Mouse (Mus musculus): ENCODE data around the gene Prodh2. TPM values are rescaled to one million over a fixed set of nuclear protein-coding genes. Genes with fewer than 3 reads are reported as not detected.

Gene Prodh2
- polyA plus RNA-seq (2015; fragmentation: Nextera tagmentation; extraction: Ambion mirVana) = 0.32 TPM in 1 of 2 replicates, not detected in the other

GRCm38 (mm10) chr7:30493401-30493931 is at the start of gene Prodh2:
Gene Prodh2, plus strand, starts transcription at chr7:30493622.
- no peak within 1 kb of the TSS for H3K27ac ChIP-seq
- no peak within 1 kb of the TSS for H3K9ac ChIP-seq
- no peak for ATAC-seq (ENCODE audit: low FRiP score, low read depth)
- no peak within 1 kb of the TSS for H3K4me3 ChIP-seq
- peaks cover 18% of the 10 kb centered on the region for H3K27me3 ChIP-seq
- H3K36me3 ChIP-seq = no peaks in the 10 kb centered on the region
- no peaks in the 10 kb centered on the region for H3K4me1 ChIP-seq
- no peaks in the 10 kb centered on the region for H3K9me3 ChIP-seq
- 63% methylated on average over 11 of the region's 11 CpGs for WGBS
- no peak within 1 kb of the TSS for H3K4me2 ChIP-seq (replicated peaks)

DNA sequence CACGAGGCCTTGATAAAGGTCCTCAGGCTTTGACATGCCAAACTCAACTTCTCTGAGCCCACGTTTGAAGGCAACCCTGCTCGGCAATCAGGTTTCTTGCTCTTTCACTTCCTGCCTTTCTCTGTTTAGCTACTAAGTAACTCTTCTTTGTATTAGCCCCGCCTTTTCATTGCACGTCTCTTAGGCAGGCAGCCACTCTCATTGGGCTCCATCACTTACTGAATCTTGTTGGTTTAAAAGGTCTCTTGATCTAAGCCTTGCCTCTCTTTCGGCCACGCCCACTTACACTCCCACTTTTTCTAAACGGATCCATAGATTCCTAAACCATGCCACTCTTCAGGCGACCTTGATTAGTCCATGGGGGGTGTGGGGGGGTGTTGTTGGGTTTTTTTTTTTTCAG is 49.7 kb upstream of the Prodh2 start:
- H3K4me3 ChIP-seq = peak overlapping the region; percentile 72

DNA sequence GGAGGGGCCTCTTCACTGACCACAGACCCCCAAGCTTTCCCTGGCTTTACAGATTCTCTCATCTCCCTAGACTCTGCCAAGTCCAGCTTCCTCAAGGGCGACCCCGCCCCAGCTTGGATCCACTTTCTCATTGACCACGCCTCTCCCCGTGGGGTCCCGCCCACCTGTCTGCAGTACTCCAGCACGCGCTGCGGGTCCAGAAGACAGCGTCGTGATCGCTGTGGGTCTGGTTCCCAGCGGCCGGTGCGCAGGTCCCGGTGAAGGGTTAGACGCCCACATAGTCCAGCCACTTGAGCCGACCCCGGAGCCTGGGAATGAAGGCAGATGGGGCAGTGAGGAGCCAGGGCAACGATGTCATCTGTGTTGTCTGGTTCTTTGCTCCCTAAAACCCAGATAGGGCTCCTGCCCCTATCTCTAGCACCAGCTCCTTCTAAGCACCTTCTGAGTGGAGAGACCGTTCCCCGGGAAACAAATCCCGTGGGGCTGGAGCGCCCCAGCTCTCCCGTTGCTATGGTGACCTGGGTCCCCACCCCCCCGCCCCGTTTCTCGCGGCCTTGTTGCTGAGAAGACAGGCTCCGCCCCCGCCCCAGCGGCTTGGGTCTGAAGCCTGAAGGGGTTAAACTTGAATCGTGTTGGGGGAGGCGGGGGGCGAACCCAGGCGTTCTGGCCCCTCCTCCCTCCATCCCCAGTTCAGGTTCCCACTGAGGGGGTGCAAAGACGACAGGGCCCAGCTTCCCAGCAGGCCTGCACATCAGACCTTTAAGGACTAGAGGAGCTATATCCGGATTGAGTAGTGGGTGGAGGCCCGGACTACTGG is 49.1 kb upstream of the Prodh2 start:
- peaks cover 19% of the 10 kb centered on the region for H3K36me3 ChIP-seq
- peaks cover 19% of the 10 kb centered on the region for H3K4me1 ChIP-seq
- H3K9ac ChIP-seq = peak overlapping the region; percentile 78
- no peaks in the 10 kb centered on the region for H3K9me3 ChIP-seq
- peaks cover 67% of the 10 kb centered on the region for H3K27me3 ChIP-seq
- H3K27ac ChIP-seq = peak overlapping the region; percentile 3; the same call in 1 of the 2 replicates
- peak overlapping the region; percentile 81 for H3K4me2 ChIP-seq (replicated peaks)
- peak overlapping the region; percentile 72 for H3K4me3 ChIP-seq
- WGBS = under 1% methylated on average over 38 of the region's 38 CpGs
- ATAC-seq (ENCODE audit: low FRiP score, low read depth) = peak; percentile 29; the same call in 1 of the 2 replicates

More for the DNA sequence above, 49.7 kb upstream of the Prodh2 start:
- Histone ChIP-seq H3K4me2 (replicated peaks) (peak overlapping the region; percentile 81), H3K4me1 (peaks cover 19% of the 10 kb centered on the region), H3K9ac (no peak overlapping the region), H3K9me3 (no peaks in the 10 kb centered on the region), H3K27ac (no peak overlapping the region), H3K36me3 (peaks cover 25% of the 10 kb centered on the region), H3K27me3 (peaks cover 72% of the 10 kb centered on the region)
- WGBS = 25% methylated on average over 9 of the region's 9 CpGs
- ATAC-seq (ENCODE audit: low FRiP score, low read depth) = no peak

DNA sequence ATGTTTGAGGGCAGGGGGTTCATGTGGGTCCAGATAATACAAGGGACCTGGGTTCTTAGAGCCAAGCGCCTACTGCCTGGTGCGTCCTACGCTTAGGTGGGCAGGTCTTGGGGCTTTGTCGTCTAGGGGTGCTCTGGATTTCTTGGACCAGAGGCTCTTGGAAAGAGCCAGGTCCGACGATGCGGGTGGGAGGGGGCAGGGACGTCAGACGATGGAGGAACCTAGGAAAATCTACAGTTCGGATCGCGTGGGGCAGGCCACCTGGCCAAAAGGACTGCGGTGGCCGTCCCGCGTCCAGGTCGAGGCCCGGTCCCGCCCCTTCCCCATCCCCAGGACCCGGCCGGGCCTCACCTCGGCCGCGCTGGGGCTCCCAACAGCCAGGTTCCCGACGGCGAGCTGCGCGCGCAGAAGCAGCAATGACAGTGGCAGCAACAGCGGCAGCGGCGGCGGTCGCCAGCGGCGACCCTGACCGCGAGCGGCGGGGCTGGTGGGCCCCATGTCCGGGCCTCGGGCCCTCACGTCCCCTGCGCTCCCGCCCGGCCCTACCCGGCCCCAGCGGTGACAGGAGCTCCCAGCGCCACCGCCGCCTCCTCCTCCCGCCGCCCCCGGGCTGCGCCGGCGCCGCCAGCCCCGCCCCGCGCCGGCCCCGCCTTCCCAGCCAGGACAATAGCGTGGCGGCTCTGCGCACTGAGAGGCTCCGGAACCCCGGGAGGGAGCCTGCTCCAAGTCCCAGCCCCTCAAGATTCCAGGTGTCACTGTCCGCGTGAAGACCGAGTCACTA is 48.3 kb upstream of the Prodh2 start, which contains the start of gene Aplp1:
Gene Aplp1 (minus strand): TSS at position 565 of the 781 bp plus-strand sequence.
- whole genome bisulfite sequencing = under 1% methylated on average over 56 of the region's 72 CpGs
- H3K4me3 ChIP-seq = peak within 1 kb of the TSS; percentile 72
- H3K27me3 ChIP-seq = peaks cover 63% of the 10 kb centered on the region
- peak; percentile 81 for ATAC-seq (ENCODE audit: low FRiP score, low read depth)
- peak within 1 kb of the TSS; percentile 3; the same call in 1 of the 2 replicates for H3K27ac ChIP-seq
- H3K36me3 ChIP-seq = peaks cover 19% of the 10 kb centered on the region
- no peaks in the 10 kb centered on the region for H3K9me3 ChIP-seq
- H3K9ac ChIP-seq = peak within 1 kb of the TSS; percentile 78
- peak within 1 kb of the TSS; percentile 81 for H3K4me2 ChIP-seq (replicated peaks)
- peaks cover 19% of the 10 kb centered on the region for H3K4me1 ChIP-seq

- WGBS = 74% methylated on average over 7 of the region's 7 CpGs
- Histone ChIP-seq H3K27ac (no peak overlapping the region), H3K9me3 (no peaks in the 10 kb centered on the region), H3K27me3 (peaks cover 76% of the 10 kb centered on the region), H3K9ac (no peak overlapping the region), H3K4me1 (peaks cover 5% of the 10 kb centered on the region), H3K4me3 (no peak overlapping the region), H3K4me2 (replicated peaks) (no peak overlapping the region), H3K36me3 (no peaks in the 10 kb centered on the region)
- no peak for ATAC-seq (ENCODE audit: low FRiP score, low read depth)
Measured at GRCm38 (mm10) chr7:30450241-30450640, 43.2 kb upstream of the Prodh2 start.

DNA sequence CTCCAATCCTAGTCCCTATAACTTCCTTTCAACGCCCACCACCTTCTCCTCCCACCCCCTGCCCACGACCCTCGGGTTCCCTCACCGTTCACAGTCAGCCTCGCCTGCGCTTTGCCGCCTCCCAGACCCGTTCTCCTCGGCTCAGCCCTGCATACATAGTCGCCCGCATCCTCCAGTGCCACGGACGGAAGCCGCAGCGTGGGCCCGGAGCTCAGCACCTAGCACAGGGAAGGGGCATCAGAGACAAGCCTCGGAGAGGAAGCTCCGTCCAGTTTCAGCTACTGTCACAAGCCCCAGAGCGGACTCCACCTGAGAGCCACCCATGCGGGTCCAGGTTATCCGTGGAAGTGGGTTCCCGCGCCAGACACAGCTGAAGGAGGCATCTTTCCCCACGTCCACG is 40.1 kb upstream of the Prodh2 start:
- Histone ChIP-seq H3K36me3 (no peaks in the 10 kb centered on the region), H3K27ac (no peak overlapping the region), H3K27me3 (peaks cover 85% of the 10 kb centered on the region), H3K4me3 (no peak overlapping the region), H3K4me2 (replicated peaks) (no peak overlapping the region), H3K9me3 (no peaks in the 10 kb centered on the region), H3K9ac (no peak overlapping the region), H3K4me1 (peaks cover 17% of the 10 kb centered on the region)
- 15% methylated on average over 25 of the region's 25 CpGs for WGBS
- no peak for ATAC-seq (ENCODE audit: low FRiP score, low read depth)

- peaks cover 89% of the 10 kb centered on the region for H3K27me3 ChIP-seq
- H3K36me3 ChIP-seq = no peaks in the 10 kb centered on the region
- WGBS = 2% methylated on average over 25 of the region's 25 CpGs
- peak overlapping the region; percentile 17 for H3K4me2 ChIP-seq (replicated peaks)
- no peaks in the 10 kb centered on the region for H3K9me3 ChIP-seq
- H3K27ac ChIP-seq = no peak overlapping the region
- no peak overlapping the region for H3K9ac ChIP-seq
- peaks cover 21% of the 10 kb centered on the region for H3K4me1 ChIP-seq
- H3K4me3 ChIP-seq = 0 out of 2 replicates have a peak overlapping the region, but pooled peaks have one; percentile 13
- no peak for ATAC-seq (ENCODE audit: low FRiP score, low read depth)
Measured at GRCm38 (mm10) chr7:30453766-30454165, 39.7 kb upstream of the Prodh2 start.

- 11% methylated on average over 6 of the region's 6 CpGs for WGBS
- ATAC-seq (ENCODE audit: low FRiP score, low read depth) = no peak
- peak overlapping the region; percentile 17; the same call in 1 of the 2 replicates for H3K4me2 ChIP-seq (replicated peaks)
- H3K4me1 ChIP-seq = peaks cover 21% of the 10 kb centered on the region
- H3K27me3 ChIP-seq = peaks cover 94% of the 10 kb centered on the region
- no peak overlapping the region for H3K4me3 ChIP-seq
- no peaks in the 10 kb centered on the region for H3K9me3 ChIP-seq
- no peak overlapping the region for H3K9ac ChIP-seq
- no peaks in the 10 kb centered on the region for H3K36me3 ChIP-seq
- no peak overlapping the region for H3K27ac ChIP-seq
Measured at GRCm38 (mm10) chr7:30454259-30454658, 39.2 kb upstream of the Prodh2 start.

- H3K4me2 ChIP-seq (replicated peaks) = peak overlapping the region; percentile 45
Measured at GRCm38 (mm10) chr7:30456487-30456886, 36.9 kb upstream of the Prodh2 start.

DNA sequence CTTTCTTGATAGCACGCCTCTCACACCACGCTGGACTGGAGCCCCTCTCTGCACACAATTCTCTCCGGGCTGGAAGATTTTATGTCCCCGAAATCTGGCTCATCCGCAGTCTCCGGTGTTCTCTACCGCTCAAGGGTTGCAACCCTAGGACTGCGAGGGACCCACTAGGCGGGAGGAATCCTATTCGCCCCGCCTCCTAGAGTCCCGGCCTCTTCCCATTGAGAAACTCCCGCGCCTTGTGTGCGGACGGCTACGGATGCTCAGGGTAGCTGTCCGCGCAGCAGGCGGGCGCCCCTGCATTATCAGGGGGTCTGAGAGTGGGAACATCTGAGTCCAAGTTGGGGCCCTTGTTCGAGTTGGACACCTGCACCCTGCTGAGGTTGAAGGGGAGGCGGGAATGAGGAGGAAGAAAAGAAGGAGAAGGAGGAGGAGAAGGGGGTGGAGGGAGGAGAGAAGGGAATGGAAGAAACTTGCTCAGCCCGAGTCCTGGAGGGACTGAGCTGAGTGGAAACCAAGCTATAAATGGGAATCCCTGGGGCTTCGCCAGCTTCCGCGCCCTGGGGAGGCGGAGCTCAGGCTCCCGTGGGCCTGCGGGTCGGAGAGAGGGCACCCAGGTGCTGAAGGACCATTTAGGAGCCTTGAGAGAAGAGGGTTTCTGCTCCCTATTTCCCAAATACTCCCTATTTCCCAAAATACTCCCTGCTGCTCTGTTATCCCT is 36.4 kb upstream of the Prodh2 start:
- Histone ChIP-seq H3K9ac (0 out of 2 replicates have a peak overlapping the region, but pooled peaks have one; percentile 5), H3K36me3 (no peaks in the 10 kb centered on the region), H3K4me2 (replicated peaks) (peak overlapping the region; percentile 45), H3K9me3 (no peaks in the 10 kb centered on the region), H3K4me3 (peak overlapping the region; percentile 20), H3K27ac (no peak overlapping the region), H3K4me1 (peaks cover 21% of the 10 kb centered on the region), H3K27me3 (peaks cover 100% of the 10 kb centered on the region)
- no peak for ATAC-seq (ENCODE audit: low FRiP score, low read depth)
- 1% methylated on average over 31 of the region's 31 CpGs for WGBS

More at GRCm38 (mm10) chr7:30456487-30456886, 36.9 kb upstream of the Prodh2 start:
- ATAC-seq (ENCODE audit: low FRiP score, low read depth) = no peak
- Histone ChIP-seq H3K36me3 (no peaks in the 10 kb centered on the region), H3K4me1 (peaks cover 21% of the 10 kb centered on the region), H3K9me3 (no peaks in the 10 kb centered on the region), H3K27ac (no peak overlapping the region), H3K4me3 (peak overlapping the region; percentile 20; the same call in 1 of the 2 replicates), H3K9ac (0 out of 2 replicates have a peak overlapping the region, but pooled peaks have one; percentile 5), H3K27me3 (peaks cover 100% of the 10 kb centered on the region)
- under 1% methylated on average over 9 of the region's 9 CpGs for WGBS

GRCm38 (mm10) chr7:30457629-30458330 is 35.6 kb upstream of the Prodh2 start, which contains the start of the genes Kirrel2 and Nphs1:
Gene Kirrel2, minus strand, starts transcription at chr7:30457690.
Gene Nphs1, plus strand, starts transcription at chr7:30458315.
- no peak within 1 kb of the TSS for H3K27ac ChIP-seq
- H3K4me2 ChIP-seq (replicated peaks) = peak within 1 kb of the TSS; percentile 45
- H3K4me1 ChIP-seq = peaks cover 21% of the 10 kb centered on the region
- WGBS = 3% methylated on average over 16 of the region's 16 CpGs
- 0 out of 2 replicates have a peak within 1 kb of the TSS, but pooled peaks have one; percentile 5 for H3K9ac ChIP-seq
- H3K36me3 ChIP-seq = no peaks in the 10 kb centered on the region
- H3K27me3 ChIP-seq = peaks cover 100% of the 10 kb centered on the region
- peak; percentile 48 for ATAC-seq (ENCODE audit: low FRiP score, low read depth)
- H3K4me3 ChIP-seq = peak within 1 kb of the TSS; percentile 20
- H3K9me3 ChIP-seq = no peaks in the 10 kb centered on the region
